Mouse (Mus musculus) mesoderm, embryonic 11.5 days (tissue): ENCODE measurements at regions not wholly inside any gene's neighbourhood (a gene's known extent, or its start where the extent isn't known, plus 50 kb on each side); places are given as distances from the start of the nearest gene placed in this dataset.

Source experiments
- DNase-seq: peaks from one replicate; pipeline ENCODE4 v3.0.0-alpha.2; 2012; ENCODE audit warnings: low read depth, low spot score

DNA sequence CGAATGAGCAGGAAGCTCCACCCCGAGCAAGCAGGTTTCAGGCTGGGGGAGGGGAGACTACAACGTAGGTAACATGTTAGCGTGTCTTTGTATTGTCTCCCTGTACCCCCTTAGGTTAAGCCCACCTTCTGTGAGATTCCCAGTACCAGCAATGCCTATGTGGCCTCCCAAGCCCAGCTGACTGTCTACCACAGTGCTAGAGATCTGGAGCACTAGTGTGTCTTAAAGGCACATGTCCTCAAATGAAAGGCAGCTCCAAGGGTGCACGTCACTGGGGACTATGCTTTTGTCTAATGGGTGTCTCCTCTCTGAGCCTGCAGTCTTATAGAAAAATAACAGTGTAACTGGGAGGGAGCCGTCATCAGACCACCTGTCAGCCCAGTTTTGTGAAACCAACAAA is 65.9 kb upstream of the Ttc29 start:
- no peak for DNase-seq

DNA sequence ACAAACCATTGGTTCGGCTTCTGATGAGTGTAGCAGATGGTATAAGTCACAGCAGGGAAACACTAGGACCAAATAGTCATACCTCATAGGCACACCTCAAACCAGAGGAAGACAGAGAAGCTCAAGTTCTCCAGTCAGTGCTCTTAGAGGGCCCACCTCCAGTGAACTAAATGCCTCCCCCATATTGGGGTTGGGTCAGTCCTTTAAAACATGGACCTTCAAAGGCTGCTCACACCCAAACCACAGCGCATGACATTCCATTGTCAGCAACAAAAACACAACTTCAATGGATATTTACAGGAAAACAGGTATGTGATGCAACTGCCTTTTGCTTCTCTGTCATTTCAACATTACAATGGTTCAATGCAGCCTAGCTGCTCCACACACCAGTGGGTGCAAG is 65.1 kb upstream of the Ttc29 start:
- DNase-seq: no peak

DNA sequence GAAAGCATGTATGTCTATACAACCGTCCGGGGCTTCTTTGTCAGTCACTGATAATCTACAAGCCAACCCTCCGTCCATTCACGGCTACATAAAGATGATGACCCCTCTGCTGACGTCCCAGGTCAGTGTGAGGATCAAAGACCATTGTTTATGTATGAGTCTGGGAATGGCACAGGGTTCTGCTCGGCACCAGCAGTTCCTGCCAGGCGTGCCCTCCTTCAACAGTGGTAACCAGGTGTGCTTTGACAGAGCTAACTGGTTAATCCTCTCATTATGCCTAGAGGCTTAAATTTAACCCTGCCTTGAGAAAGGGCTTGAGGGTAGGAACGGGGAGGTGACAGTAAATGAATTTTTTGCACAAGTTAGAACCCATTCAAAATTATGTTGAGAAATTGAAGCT is 58.2 kb upstream of the Ttc29 start:
- no peak for DNase-seq

DNA sequence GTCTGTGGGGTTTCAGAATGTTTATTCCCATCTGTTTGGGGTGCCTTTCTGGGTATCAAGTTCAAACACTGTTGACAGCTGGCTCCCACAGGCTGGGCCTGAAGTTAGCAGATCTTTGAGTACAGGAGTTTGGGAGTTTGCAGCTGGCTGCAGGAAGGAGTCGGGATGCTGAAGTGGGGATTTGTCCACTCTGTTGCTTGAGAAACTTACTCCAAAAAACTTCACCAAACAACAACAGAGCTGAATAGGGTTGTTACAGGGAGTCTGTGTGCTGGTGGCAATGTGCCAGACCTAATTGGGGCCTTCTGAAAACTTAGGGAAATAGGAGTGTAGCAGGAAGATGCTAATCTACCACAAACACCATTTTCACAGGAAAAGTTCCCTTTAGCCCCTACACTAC is 51.1 kb upstream of the Ttc29 start:
- no peak for DNase-seq

DNA sequence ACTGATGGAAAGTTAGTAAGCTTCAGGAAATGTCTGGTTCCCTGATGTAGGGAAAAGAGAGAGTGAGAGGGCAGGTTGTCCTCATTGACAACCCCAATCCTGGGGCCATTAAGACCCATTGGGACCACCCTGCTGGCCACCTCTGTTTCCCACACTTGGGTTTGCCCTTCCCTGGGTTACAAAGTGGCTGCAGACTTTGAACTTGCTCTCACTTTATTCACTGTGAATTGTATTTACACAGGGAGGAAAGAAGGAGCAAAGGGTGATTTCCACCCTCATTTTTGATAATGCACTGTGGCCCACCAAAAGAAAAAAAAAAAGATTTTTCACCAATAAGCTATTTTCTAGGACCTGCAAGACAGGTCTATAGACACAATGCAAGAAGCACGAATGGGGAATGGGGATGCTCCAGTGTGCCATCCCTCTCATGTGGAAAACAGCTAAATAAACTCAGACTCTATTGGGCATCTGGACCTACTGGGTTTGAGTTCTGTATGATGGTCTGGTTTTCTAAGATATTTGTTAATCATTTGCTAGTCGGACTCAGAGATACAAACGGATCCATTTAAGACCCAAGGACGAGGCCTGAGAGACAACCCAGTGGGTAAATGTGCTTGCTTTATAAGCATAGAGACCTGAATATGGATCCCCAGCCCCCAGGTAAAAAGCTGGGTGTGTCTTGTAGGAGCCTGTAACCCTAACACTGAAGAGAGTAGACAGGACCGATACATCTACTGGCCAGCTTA is 50.2 kb upstream of the Ttc29 start:
- no peak for DNase-seq
